Mouse (Mus musculus): ENCODE data around the gene H2afx.

- TF ChIP-seq HCFC1 (IDR thresholded peaks at IDR 0.05; ENCODE audit: low read depth, low read length) (no peak), EP300 (IDR thresholded peaks at IDR 0.05; ENCODE audit: low read length) (no peak), CTCF (conservative IDR thresholded peaks at IDR 0.05 in 1 of 2, IDR thresholded peaks at IDR 0.05 in 1 of 2; ENCODE audit: low read depth in 2 of 2, low read length in 2 of 2) (no peak), POLR2A (IDR thresholded peaks at IDR 0.05; ENCODE audit: low read depth, low read length) (peak; percentile 39; the same call in 1 of the 2 replicates), RCOR1 (conservative IDR thresholded peaks at IDR 0.05; ENCODE audit: low read depth, low read length) (no peak), BHLHE40 (IDR thresholded peaks at IDR 0.05; ENCODE audit: low read depth, low read length) (no peak), RAD21 (IDR thresholded peaks at IDR 0.05; ENCODE audit: low read depth, low read length) (no peak), MXI1 (IDR thresholded peaks at IDR 0.05; ENCODE audit: low read depth, low read length) (no peak), ZC3H11A (IDR thresholded peaks at IDR 0.05; ENCODE audit: low read depth, low read length) (no peak), JUND (conservative IDR thresholded peaks at IDR 0.05; ENCODE audit: low read depth, low read length) (no peak), ZNF384 (IDR thresholded peaks at IDR 0.05; ENCODE audit: low read depth, low read length) (no peak)
These were observed 3.1 kb downstream of the H2afx start for GRCm38 (mm10) chr9:44337436-44338169.

Data from CH12.LX (cell line).